Mouse (Mus musculus): ENCODE data around the gene Sh2d2a. TPM values are rescaled to one million over a fixed set of nuclear protein-coding genes. Genes with fewer than 3 reads are reported as not detected.

The Sh2d2a gene
- polyA plus RNA-seq, 1 experiment from 2014 or later: 0.74 TPM

- no peaks in the 10 kb centered on the region for H3K9me3 ChIP-seq (ENCODE audit: low read length)
- H3K4me3 ChIP-seq (ENCODE audit: low read depth, low read length): no peak overlapping the region
- H3K9ac ChIP-seq (replicated peaks): no peak overlapping the region
- DNase-seq (no peak), ATAC-seq (no peak)
- no peaks in the 10 kb centered on the region for H3K27me3 ChIP-seq (ENCODE audit: insufficient read depth, low read length)
- peaks cover 27% of the 10 kb centered on the region for H3K4me1 ChIP-seq (ENCODE audit: insufficient read depth)
- 70% methylated on average over 5 of the region's 5 CpGs for WGBS (ENCODE audit: insufficient replicate concordance)
- no peak overlapping the region for H3K4me2 ChIP-seq (ENCODE audit: low read depth, low read length)
- TF ChIP-seq EP300 (IDR thresholded peaks at IDR 0.05; ENCODE audit: low read depth) (no peak), CTCF (IDR thresholded peaks at IDR 0.05; ENCODE audit: low read depth) (no peak)
- peak overlapping the region; percentile 57; the same call in 1 of the 2 replicates for H3K27ac ChIP-seq (ENCODE audit: low read depth)
- no peaks in the 10 kb centered on the region for H3K36me3 ChIP-seq (replicated peaks; ENCODE audit: insufficient read depth, low read length)
These were observed 57.3 kb downstream of the Sh2d2a start for GRCm38 (mm10) chr3:87903821-87904220.

Other genes starting within 250 kb of the Sh2d2a start
- gene Arhgef11, start 229.2 kb upstream of the Sh2d2a start, polyA plus RNA-seq (2015; fragmentation: Nextera tagmentation; extraction: Ambion mirVana): 2.3 and 2.8 TPM in 2 replicates
- 0.23 and 0.25 TPM in 2 replicates for gene Lrrc71, start 98.1 kb upstream of the Sh2d2a start, polyA plus RNA-seq (2015; fragmentation: Nextera tagmentation; extraction: Ambion mirVana)
- 0.47 and 0.53 TPM in 2 replicates for gene Ntrk1, start 51.6 kb upstream of the Sh2d2a start, polyA plus RNA-seq (2015; fragmentation: Nextera tagmentation; extraction: Ambion mirVana)
- not detected in 2 replicates for gene Insrr, start 49.8 kb upstream of the Sh2d2a start, polyA plus RNA-seq (2015; fragmentation: Nextera tagmentation; extraction: Ambion mirVana)
- gene Pear1, start 22.4 kb upstream of the Sh2d2a start, polyA plus RNA-seq (2015; fragmentation: Nextera tagmentation; extraction: Ambion mirVana): 4.8 and 5.1 TPM in 2 replicates
- gene Prcc, start 38.9 kb downstream of the Sh2d2a start, polyA plus RNA-seq (2015; fragmentation: Nextera tagmentation; extraction: Ambion mirVana): 4.4 and 4.5 TPM in 2 replicates
- gene Hdgf, start 59.6 kb downstream of the Sh2d2a start, polyA plus RNA-seq (2015; fragmentation: Nextera tagmentation; extraction: Ambion mirVana): 116 and 123 TPM in 2 replicates
- 50.3 and 54.1 TPM in 2 replicates for gene Mrpl24, start 72.8 kb downstream of the Sh2d2a start, polyA plus RNA-seq (2015; fragmentation: Nextera tagmentation; extraction: Ambion mirVana)
- gene Isg20l2, start 83.6 kb downstream of the Sh2d2a start, polyA plus RNA-seq (2015; fragmentation: Nextera tagmentation; extraction: Ambion mirVana): 12.3 and 13.2 TPM in 2 replicates
- 4.3 TPM in 2 replicates for gene Rrnad1, start 84.0 kb downstream of the Sh2d2a start, polyA plus RNA-seq (2015; fragmentation: Nextera tagmentation; extraction: Ambion mirVana)
- gene Crabp2, start 101.9 kb downstream of the Sh2d2a start, polyA plus RNA-seq (2015; fragmentation: Nextera tagmentation; extraction: Ambion mirVana): not detected in 2 replicates
- 0.83 and 0.95 TPM in 2 replicates for gene Nes, start 124.3 kb downstream of the Sh2d2a start, polyA plus RNA-seq (2015; fragmentation: Nextera tagmentation; extraction: Ambion mirVana)
- gene Bcan, start 153.5 kb downstream of the Sh2d2a start, polyA plus RNA-seq (2015; fragmentation: Nextera tagmentation; extraction: Ambion mirVana): 0.05 TPM in 1 of 2 replicates, not detected in the other
- not detected in 2 replicates for gene Hapln2, start 180.8 kb downstream of the Sh2d2a start, polyA plus RNA-seq (2015; fragmentation: Nextera tagmentation; extraction: Ambion mirVana)
- gene Gpatch4, start 196.4 kb downstream of the Sh2d2a start, polyA plus RNA-seq (2015; fragmentation: Nextera tagmentation; extraction: Ambion mirVana): 13.1 and 14.3 TPM in 2 replicates
- gene Naxe, start 211.7 kb downstream of the Sh2d2a start, polyA plus RNA-seq (2015; fragmentation: Nextera tagmentation; extraction: Ambion mirVana): 78.0 and 80.1 TPM in 2 replicates
- gene Ttc24, start 231.5 kb downstream of the Sh2d2a start, polyA plus RNA-seq (2015; fragmentation: Nextera tagmentation; extraction: Ambion mirVana): not detected in 2 replicates
- gene Iqgap3, start 235.2 kb downstream of the Sh2d2a start, polyA plus RNA-seq (2015; fragmentation: Nextera tagmentation; extraction: Ambion mirVana): 2.9 and 3.2 TPM in 2 replicates